Mouse (Mus musculus) erythroblast, embryonic 14.5 days (primary cell): Measurements from ENCODE around the gene Uaca.

ENCODE experiments used
- GATA1 ChIP-seq: IDR thresholded peaks from 2 replicates; pipeline ENCODE4 v1.6.1; 2012; ENCODE audit warnings: low read length, inconsistent platforms, mixed read lengths
- TAL1 ChIP-seq: IDR thresholded peaks from 3 replicates; pipeline ENCODE4 v1.6.1; 2012; ENCODE audit warnings: low read length, inconsistent platforms, mixed read lengths

DNA sequence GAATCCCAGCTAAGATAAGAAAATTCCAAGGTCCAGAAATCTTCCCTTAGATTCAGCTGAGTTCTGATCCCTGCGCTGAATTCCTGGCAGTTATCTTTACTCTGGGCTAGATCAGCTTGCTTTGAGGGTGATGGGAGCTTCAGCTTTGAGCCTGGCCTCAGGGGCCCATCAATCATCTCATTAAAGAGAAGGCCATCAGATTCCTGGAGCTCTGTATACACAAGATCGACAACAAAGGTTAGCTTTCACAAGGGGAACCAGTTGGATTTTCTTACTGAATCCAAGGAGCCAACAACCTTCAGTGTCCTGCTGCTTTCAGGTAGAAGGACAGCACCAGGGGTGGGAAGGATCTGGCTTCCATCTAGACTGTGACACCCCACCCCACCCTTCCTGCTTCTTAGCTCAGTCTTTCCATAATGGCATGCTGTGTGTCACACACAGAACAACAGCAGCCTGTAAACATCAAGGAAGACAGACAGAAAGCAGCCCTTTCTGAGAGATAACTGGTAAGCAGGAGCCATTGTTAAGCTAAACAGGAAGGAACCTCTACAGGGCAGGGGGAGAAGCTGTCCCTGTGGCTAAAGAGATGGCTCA is 6.7 kb upstream of the Uaca start:
- no peak for TF ChIP-seq GATA1
- no peak for TF ChIP-seq TAL1
